Mouse (Mus musculus): ENCODE results near the gene Ncor2.

Gene Ncor2

DNA sequence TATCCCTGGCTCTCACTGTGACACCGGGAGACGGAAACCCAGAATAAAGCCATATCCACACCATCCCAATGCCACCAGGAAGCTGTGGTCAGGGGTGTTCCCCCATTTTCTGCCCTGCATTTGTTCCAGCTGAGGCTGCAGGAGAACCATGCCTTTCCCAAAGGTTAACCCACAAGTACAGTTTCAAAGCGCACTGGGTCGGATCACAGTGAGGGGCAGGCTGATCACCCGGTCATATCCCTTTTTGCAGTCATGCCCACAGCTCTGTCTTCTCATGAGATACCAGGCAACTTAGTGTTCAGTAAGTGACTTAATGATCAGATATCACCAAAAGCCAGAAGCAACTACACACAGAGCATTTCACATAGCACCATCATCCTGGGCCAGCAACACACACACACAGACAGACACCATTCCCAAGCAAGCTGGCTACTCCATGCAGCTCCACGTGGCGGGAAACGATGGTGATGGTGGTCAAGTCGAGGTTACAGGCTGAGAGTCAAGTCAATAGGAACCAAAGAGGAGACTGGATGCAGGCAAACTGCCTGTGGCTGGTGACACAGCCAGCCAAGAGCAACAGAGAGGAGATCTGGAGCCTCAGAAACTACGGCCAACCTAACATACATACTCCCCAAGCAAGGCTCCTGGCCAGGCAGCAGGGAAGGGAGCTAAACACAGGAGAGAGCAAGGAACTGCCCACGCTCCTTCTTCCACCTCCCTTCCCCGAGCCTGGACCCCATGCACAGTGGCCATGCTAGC is 35.7 kb downstream of the Ncor2 start:
- DNase-seq: no peak

DNA sequence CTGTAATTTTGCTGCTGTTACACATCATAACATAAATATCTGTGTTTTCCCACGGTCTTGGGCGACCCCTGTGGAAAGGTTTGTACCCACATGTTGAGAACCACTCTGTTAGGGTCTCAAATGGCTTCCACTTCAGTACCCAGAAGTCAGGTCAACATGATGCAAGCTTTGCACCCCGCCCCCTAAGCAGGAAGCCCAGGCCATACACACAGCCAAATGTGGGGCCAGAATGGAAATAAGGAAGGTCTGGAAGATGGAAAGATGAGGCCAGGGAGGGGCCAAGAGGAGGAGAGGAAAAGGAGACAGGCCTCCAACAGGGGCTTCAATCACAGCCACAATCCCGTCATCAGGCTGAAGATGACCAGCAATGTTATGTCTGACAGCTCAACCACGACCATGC is 37.1 kb downstream of the Ncor2 start:
- no peak for DNase-seq

DNA sequence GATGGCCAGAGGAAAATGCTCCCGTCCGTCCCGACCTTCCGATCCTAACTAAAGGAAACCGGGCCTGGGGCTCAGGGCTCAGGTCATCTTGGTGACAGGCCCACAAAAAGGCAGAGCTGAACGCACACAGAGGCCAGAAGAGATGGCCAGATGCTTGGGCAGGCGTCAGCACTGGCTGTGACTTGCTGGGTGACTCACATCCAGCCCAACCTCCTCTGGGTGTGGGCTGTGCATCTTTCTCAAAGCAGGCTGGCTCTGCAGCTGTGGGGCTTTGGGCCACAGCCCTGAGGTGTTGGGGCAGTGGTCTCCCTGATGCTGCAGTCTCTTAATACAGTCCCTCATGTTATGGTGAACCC is 37.5 kb downstream of the Ncor2 start:
- DNase-seq: no peak

DNA sequence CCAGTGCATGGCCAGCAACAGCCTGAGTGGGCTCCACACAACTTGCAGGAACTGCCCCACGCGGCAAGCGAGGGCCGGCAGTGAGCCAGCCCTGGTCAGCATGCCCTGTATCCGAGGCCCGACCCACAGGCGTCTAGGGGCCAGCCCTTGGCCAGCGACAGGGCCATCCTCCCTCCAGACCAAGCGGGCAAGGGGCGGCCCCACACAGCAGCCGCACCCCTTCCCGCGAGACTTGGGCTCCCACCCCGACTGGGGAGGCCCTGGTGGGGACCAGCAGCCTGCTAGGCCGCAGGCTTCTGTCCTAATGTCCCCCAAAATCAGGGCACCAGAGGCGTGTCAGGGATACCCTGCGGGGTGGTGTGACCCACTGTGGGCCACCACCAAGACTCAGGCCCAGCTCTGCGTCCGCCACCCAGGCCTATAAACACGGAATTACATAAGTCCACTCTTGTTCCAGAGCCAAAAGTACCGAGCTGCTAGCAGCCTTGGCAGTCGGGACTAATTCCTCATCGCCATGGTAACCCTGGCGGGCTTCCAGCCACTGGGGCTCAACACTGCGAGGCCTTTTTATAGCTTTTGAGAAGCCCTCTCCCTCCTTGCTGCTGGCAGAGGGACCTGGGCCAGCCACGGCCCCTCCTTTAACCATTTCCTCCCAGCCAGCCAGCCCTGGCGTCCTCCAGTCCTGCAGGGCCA is 38.0 kb downstream of the Ncor2 start:
- DNase-seq: peak; percentile 48 to 49

DNA sequence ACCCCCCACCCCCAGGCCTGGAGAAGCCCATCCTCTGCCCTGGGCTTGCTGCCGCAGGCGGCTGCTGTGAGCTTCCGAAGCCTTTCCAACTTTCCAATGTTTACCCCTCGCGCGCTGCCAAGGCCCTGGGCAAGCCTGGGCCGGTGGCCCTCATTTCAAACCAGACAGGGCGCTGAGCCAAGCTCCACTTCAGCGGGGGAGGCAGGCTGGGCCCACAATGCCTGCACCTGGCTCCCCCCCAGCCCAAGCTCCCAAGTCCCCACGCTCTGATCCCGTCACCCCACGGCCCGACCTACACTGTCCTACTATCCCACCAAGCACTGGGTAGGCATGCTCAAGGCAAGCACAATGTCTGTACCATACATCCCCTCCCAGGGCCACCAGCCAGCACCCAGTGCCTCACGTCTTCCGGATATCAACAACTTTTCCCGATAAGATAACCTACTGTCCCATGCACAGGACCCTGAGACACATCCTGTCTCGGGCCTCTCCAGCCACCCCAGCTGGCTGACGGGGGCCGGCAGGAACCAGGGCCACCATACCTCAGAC is 38.8 kb downstream of the Ncor2 start:
- DNase-seq: no peak

DNA sequence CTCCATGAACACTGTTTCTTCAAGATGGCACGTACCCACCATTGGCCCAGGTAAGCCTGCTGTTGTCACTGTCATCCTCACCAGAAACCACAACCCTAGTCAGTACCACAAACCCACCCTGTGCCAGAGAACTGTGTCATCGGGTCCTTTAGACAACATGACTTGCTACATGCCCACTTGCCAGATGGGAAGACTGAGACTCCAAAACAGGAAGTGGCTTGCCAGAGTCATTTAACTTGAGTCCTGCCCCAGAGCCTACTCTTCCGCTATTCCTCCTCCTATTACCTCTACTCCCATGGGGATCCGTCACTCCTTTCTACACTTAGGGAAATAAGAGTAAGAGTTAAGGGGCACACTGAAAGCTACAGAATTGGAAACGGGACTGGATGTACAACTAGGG is 39.4 kb downstream of the Ncor2 start:
- no peak for DNase-seq

DNA sequence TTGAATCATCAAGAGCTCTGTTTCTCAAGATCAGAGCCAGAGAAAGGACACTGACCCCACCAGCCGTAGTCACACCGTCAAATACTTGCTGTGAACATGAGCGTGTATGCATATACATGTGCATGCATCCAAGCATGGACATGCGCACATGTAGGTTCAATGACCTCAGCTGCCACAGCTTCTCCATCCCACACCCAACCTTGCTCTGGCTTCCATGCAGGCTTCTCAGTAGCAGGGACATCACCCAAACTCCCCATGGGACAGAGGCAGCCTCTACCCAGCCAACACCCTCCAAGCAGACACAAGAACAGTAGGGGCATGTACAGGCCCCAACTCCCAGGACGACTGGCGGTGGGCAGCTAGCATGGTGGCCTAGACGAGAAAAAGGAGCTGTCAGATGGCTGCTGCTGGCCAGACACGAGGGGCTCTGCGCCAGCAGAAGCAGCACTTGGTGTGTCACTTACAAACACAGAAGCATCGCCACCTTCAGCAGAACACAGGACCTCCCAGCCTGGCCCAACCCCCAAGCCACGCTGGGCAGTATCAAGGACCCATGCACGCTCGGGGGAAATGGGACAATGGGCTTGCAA is 40.1 kb downstream of the Ncor2 start:
- DNase-seq: no peak

DNA sequence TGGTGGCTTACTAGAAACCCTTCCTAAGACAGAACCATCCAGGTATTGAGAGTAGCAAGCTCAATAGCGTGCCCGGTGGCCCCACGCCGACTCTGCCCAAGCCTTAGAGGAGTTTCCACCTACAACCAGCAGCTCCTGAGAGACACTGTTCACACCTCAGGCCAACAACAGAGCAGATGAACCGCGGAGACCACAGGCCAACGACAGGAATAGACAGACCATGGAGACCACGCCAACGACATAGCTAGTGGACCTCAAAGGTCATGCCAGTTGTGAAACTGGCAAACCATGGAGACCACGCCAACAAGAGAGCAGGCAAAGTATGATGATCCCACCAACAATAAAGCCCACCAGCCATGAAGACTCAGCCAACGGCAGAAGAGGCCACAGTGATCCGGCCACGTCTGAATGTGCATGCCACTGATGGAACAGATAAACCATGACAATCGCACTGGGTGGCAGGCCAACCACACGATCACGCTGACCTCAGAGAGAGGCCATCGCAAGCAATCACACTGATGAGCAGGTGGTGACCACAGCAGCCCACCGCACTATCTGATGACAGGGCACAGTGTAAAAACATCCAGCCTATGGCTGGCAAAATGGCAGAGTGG is 41.2 kb downstream of the Ncor2 start:
- DNase-seq: no peak

DNA sequence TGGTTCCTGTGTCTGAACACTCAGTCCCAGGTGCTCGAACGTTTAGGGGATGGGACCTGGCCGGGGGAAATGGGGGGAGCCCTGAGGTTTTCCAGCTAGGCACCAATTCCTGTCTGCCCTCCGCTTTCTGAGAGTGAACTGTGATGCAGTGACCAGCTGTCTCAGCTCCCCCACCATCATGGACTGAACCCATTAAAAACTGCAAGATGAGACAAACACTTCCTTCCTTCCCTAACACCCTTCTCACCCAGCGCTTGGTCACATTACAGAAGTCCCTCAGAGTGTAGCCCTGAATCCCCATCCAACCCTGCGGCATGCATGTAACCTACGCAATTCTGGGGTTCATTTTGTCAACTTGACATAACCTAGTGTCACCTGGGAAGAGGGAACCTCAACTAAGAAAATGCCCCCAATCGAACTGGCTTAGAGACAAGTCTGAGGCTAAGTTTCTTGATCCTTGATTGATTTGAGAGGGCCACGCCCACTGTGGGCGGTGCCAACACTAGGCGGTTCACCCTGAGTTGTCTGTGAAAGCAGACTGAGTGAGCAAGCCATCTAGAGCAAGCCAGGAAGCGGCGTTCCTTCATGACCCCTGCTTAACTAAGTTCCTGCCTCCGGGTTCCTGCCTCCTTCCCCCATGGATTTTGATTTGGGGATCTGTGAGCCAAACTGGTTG is 41.9 kb downstream of the Ncor2 start:
- DNase-seq: no peak

DNA sequence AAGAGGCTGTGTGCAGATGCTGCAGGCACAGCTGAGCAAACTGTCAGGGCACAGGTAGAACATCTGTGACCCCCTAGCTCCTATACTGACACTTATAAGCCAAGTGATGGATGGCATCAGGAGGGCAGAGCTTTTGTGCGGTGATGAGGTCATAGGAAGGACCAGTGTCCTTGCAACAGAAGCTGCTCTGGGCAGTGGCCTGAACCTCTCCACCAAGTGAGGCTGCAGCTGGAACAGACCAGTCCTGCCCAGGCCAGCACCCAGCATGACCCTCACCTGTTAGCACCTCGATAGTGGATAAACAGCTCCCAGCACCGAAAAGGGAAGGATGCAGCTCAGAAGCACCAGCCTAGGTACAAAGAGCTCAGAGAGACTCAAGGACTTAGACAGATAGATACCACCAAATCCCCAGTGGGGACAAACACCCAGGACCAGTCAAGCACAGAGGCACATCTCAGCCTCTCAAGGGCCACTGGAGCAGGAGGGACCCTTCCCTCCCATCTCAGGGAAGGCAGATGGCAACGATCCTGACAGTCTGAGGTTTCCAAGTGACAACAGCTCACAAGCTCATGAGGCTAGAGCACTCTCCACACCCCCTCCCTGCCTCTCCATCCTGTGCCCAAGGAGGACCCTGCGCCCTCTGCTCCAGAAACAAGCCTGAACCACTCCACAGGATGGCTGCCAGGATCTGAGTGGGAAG is 42.6 kb downstream of the Ncor2 start:
- DNase-seq: no peak

DNA sequence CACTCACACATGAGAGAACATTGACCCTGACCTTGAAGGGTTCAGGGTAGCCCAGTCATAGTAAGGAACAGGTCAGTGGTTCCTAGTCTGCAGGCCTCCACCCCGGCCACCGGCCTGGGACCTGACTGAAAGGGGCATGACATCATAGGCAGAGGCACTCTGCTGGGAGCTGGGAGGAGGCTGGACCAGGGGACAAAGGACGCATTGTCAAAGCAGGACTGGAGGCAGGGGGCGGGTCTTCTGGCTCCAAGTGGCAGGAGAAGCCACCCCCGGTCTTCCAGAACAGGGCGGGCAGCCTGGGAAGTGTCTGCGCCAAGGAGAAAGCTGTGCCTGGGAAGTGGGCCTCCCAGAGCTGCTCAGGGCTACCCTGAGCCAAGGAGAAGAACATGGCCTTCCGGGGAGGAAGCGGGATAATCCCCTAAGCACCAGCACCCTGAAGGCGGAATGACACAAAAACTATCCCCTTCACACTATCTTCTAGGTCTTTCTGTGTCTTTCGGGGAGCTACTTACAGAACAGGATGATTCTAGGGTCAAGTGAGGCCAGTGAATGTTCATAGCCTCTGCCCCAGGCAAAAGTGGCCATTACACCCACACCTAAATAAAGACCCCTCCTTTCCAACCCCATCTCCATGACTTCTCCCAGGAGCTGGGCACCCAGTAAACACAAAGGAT is 44.1 kb downstream of the Ncor2 start:
- DNase-seq: no peak

DNA sequence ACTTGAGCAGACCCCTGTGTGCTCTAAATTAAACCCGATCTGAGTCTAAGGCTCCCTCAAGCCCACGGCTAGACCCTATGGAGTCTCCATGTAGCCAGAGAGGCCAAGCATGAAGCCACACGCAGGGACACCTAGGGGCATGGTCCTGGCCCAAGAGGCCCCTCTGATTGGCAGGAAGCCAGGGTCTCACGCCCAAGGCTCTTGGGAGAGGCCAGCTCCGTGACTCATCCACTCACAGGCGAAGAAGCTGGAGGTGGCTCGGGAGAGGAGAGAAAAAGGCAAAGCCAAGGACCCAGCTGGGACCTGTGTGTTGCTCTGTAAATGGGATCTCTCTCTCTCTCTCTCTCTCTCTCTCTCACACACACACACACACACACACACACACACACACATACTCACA is 44.6 kb downstream of the Ncor2 start:
- no peak for DNase-seq

DNA sequence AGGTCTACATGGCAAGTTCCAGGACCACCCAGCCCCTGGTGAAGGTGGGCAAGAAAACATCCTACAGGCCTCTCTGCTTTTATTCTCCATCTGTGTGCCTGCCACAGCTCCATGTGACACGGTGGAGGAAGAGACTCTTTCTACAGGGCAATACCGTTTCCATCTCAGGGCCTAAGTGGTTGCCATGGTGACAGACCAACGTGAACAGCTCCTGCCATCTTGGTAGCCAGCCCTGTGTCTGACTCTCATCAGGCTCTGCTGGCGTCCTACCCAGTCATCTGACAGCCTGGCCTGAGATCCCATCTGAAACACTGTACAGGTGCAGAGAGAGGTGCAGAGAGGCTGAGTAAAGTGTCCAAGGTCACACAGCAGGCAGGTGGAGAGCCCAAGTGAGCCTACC is 45.4 kb downstream of the Ncor2 start:
- DNase-seq: no peak

DNA sequence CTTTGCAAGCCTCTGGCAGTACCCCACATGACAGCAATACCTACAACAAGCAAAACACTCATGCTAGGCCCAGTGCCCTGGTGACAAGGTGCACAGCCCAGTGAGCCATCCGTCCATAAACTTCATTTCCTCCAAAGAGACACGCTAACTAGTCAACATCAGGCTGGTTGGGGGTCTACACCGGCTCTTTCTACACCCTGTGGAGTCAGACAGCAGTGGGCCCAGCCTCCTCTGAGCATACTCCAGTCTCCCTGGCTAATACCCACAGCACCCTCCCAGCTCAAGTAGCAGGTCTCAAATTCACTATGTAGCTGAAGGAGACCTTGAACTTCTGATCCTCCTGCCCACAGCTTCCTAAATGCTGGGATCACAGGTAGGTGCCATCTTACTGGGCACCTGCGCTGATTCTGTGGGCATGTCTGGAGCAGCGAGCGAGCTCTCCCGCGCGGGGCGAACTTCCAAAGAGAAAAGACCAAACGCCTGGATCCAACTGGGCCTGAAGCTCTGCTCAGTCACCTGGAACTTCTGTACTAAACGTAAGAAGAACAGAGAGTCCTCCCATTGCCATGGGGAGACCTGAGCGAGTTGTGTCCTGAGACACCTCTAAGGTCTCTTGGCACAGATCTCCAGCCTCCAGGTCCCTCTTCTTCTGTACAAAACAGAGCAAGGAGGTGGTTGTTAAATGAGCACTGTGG is 46.3 kb downstream of the Ncor2 start:
- no peak for DNase-seq

DNA sequence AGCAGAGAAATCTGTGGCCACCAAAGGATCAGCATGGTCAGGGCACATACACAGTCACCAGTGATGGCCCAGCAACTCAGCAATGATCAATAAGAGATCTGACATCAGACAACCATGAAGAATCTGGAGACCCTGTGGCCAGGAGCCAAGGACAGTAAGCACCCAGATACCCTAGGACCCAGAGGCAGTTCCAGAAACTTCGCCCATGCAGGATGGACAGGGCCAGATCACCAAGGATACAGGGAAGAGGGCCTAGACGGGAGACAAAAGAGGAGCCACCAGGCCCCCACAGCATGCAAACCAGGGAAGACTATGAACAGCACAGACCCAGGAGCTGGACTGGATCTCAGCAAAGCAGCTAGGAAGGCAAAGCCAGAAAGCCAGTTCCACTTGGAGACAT is 47.0 kb downstream of the Ncor2 start:
- no peak for DNase-seq

DNA sequence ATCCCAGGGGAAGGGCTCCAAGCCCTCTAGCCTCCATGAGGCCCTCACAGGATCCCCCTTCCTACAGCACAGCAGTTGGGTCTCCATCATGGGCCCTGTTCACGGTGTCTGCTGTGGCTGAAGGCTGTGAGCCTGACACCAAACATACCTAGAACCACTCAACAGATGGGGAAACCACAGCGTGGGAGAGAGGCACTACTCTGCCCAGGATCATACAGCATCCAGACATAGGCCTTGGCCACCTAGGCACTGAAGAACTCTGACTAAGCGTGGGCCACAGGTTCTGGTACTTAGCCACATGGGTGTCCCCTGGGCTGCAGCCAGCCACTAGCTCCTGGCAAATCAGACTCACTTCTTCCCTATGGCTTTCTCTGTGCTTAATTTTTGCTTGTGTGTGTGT is 48.6 kb downstream of the Ncor2 start:
- DNase-seq: no peak

DNA sequence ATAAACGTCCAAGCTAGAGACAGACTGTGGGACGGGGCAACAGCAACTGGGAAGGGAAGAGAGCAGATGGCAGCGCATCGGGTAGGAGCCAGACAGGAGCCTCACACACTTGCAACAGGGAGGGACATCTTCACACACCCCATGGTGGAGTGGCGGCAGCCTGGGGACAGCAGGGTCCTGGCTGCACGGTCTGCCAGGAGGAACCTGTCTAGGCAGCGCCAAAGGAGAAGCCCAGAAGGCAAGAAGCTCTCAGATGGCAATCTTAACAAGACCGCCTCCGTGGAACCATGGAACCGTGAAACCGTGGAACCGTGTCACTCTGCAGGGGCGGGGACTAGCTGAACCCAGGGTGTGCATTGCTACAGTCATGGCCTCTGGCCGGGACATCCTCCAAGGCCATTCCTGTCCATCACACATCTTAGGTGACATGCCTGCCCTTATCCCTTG is 50.1 kb downstream of the Ncor2 start:
- DNase-seq: no peak

DNA sequence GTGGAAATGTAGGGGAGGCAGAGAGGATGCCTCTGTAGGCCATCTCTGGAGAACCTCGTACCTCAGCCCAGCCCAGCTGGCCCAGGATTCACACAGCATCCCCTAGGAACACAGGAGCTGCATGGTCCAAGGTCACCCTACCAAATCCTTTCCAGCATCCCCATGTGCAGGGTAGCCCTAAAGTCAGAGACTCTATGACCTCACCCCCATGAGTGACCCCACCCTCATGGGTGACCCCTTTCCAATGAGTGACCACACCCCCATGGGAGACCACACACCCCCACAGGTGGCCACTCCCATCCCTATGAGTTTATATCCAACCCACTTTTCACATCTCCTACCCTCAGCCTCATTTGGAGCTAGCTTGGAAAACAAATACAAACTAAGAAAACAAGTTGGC is 51.1 kb downstream of the Ncor2 start:
- no peak for DNase-seq

DNA sequence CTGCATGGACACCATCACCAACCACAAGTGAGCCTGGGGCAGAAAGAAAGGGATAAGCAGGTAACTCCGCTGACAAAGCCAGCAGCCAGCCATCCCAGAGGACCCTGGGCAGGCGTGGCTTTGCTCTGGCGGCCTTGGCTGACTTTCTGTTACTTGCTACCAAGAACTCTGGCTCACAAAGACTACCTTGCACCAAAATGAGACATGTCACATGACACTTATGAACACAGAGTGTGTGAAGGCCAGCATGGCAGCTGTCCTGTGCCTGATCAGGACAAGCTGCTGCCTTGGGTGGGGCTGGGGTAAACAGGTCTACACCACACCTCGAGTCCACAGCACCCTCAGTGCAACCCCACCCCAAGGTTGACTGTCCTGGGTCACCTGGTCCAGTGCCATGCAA is 51.6 kb downstream of the Ncor2 start:
- DNase-seq: no peak

DNA sequence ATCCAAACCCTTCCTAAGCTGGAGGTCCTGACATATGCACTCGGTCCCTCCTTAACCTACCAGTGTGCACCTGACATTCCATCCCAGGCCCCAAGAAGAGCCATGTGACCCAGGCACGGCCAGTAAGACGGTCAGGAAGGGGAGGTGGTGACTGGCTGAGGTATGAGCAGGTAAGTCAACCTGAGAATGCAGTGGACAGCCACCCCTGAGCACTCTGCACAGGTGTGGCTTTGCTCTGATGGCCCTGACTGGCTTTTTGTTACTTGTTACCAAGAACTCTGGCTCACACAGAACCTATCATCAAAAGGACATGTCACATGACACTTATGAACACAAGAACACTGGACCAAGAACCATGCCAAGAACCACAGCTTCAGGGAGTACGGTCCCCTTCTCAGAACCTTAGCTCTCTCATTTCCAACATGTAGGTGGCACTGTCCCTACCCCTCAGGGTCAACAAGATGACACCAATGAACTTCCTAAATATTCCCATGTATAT is 53.0 kb downstream of the Ncor2 start:
- DNase-seq: no peak

DNA sequence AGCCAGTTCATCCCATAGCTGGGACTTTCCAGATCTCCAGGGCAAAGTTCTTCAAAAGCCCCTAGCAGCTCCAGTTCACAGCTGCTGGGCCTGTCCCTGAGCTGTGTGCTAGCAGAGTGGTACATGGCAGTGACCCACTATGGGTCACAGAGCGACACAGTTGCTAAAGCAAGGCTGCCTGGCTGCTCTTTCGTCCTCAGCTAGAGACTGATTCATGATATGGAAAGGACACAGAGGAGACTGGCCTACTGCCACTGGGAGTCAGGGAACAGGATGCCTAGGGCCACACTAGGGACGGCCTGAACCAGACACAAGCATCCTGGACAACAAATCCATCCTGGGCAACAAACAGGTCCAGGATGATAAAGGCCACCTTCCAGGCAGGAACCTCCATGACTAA is 53.8 kb downstream of the Ncor2 start:
- DNase-seq: no peak
